Mouse (Mus musculus) cerebellum, adult 2 months (tissue): ENCODE results near the gene Trp53i13. TPM values are rescaled to one million over a fixed set of nuclear protein-coding genes. Genes with fewer than 3 reads are reported as not detected.

Source experiments
- DNase-seq, 2 experiments: peaks; one replicate each; pipeline ENCODE4 v3.0.0; 2021
- H3K27ac ChIP-seq: fragments of 200-500 bp; 2 replicates; pipeline ENCODE4 v1.5.1; 2012; ENCODE audit warnings: low read length, control low read depth, inconsistent platforms; ENCODE audit not compliant: insufficient read depth
- H3K27me3 ChIP-seq: fragments of 200-500 bp; 2 replicates; pipeline ENCODE4 v1.6.1; 2012; ENCODE audit warnings: inconsistent platforms, mild to moderate bottlenecking, low read length, moderate library complexity; ENCODE audit not compliant: control insufficient read depth, insufficient read depth
- H3K4me1 ChIP-seq: fragments of 200-500 bp; 2 replicates; pipeline ENCODE4 v1.6.1; 2011; ENCODE audit warnings: low read length; ENCODE audit not compliant: control insufficient read depth, insufficient read depth
- H3K4me3 ChIP-seq: fragments of 200-500 bp; replicated peaks from 2 replicates; pipeline ENCODE3; 2011; ENCODE audit warnings: mild to moderate bottlenecking, low read depth, low read length, control low read depth; ENCODE audit not compliant: insufficient read depth
- CTCF ChIP-seq: fragments of 200-500 bp; IDR thresholded peaks from 2 replicates; pipeline ENCODE4 v1.5.1; 2011; ENCODE audit warnings: low read depth, mild to moderate bottlenecking, control low read depth, low read length, moderate library complexity, borderline replicate concordance; ENCODE audit not compliant: insufficient read depth
- POLR2A ChIP-seq: fragments of 200-500 bp; IDR thresholded peaks from 2 replicates; pipeline ENCODE4 v1.6.1; 2011; ENCODE audit warnings: low read length, control low read depth, borderline replicate concordance; ENCODE audit not compliant: insufficient read depth
- WGBS: fragments of 180-500 bp; shearing (Covaris S2); methylation state at CpG from one replicate; pipeline ENCODE4 v1.1.7; 2018; 5-methylcytosine and 5-hydroxymethylcytosine counted together
- polyA plus RNA-seq: library from polyadenylated mRNA; depleted of rRNA; stranded (reverse); fragments of >200 nt; gene quantifications from 2 replicates; pipeline ENCODE4 v1.2.3, GENCODE M21; 2012

Trp53i13 gene
- polyA plus RNA-seq, 1 experiment: 11.6 TPM

DNA sequence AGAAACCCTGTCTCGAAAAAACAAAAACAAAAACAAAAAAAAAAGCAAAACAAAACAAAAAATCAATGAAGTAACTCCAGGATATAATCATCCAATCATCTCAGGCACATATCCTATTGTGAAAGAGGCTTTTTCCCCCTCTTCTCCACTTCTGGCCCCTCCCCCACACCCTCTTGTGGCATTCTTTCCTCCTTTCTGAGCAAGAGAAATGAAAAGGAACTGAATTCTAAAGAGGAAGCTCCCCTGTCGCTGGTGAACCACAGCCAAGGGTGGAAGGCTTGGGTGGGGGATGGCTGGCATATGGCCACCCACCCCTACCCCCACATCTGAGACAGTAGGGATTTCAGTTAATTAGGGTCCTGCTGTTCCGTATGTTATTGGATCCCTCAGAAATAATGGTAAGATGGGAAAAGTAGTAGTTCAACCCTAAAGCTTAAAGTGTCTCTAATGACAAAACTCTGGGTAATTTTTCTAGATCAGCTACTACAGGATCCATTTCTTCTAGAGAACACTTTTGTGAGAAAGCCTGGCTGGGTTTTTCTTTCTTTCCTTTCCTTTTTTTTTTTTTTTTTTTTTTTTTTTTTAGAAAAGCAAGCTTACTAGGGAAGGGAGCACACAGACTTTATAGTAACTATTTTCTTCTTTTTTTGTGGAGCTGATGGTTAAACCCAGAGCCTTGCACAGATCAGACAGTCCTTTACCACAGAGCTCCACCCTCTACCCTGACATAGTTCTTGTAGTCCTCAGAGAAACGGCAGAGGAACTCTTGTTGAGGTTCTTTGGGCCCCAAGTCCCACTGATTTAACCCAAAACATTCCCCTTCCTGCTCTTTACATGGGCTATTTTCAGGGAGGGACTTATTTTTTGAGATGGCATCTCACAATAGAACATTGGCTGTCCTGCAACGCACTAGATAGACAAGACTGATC lies 5.1 kb upstream of the Trp53i13 start:
- Histone ChIP-seq H3K27me3 (no peaks in the 10 kb centered on the region), H3K27ac (no peak overlapping the region), H3K4me3 (no peak overlapping the region), H3K4me1 (no peaks in the 10 kb centered on the region)
- WGBS: 50% methylated on average over 5 of the region's 5 CpGs
- DNase-seq: no peak
- TF ChIP-seq CTCF: no peak
- TF ChIP-seq POLR2A: no peak

GRCm38 (mm10) chr11:77519043-77519442 lies 3.3 kb upstream of the Trp53i13 start, which contains the start of gene Gm10392:
Gm10392 (minus strand) TSS chr11:77519198.
- Histone ChIP-seq H3K4me3 (no peak within 1 kb of the TSS), H3K27ac (no peak within 1 kb of the TSS), H3K4me1 (no peaks in the 10 kb centered on the region), H3K27me3 (no peaks in the 10 kb centered on the region)
- 64% methylated on average over 5 of the region's 5 CpGs for WGBS
- TF ChIP-seq POLR2A (no peak), CTCF (no peak)
- no peak for DNase-seq

GRCm38 (mm10) chr11:77518051-77518798 lies 2.4 kb upstream of the Trp53i13 start:
- TF ChIP-seq POLR2A (no peak), CTCF (no peak)
- WGBS: 74% methylated on average over 27 of the region's 27 CpGs
- H3K4me1 ChIP-seq: no peaks in the 10 kb centered on the region
- H3K27me3 ChIP-seq: no peaks in the 10 kb centered on the region
- DNase-seq: no peak
- H3K27ac ChIP-seq: no peak overlapping the region
- no peak overlapping the region for H3K4me3 ChIP-seq

- no peak for DNase-seq
- H3K4me3 ChIP-seq: no peak overlapping the region
- WGBS: 90% methylated on average over 5 of the region's 5 CpGs
- no peak overlapping the region for H3K27ac ChIP-seq
- H3K4me1 ChIP-seq: no peaks in the 10 kb centered on the region
- no peak for TF ChIP-seq CTCF
- no peak for TF ChIP-seq POLR2A
- H3K27me3 ChIP-seq: no peaks in the 10 kb centered on the region
Measured at GRCm38 (mm10) chr11:77516553-77517425, 1.0 kb upstream of the Trp53i13 start.

- TF ChIP-seq CTCF: no peak
- TF ChIP-seq POLR2A: no peak
- peak within 1 kb of the TSS; percentile 46 for H3K4me3 ChIP-seq
- no peaks in the 10 kb centered on the region for H3K27me3 ChIP-seq
- no peak within 1 kb of the TSS for H3K27ac ChIP-seq
- peak; percentile 61 to 63 for DNase-seq
- no peaks in the 10 kb centered on the region for H3K4me1 ChIP-seq
- 1% methylated on average over 72 of the region's 72 CpGs for WGBS
Measured at GRCm38 (mm10) chr11:77514832-77515636, 746 bp downstream of the Trp53i13 start, which contains the start of gene Abhd15. Abhd15 (plus strand) TSS chr11:77515121.

GRCm38 (mm10) chr11:77514281-77514831 lies 1.4 kb downstream of the Trp53i13 start:
- no peak for DNase-seq
- 37% methylated on average over 19 of the region's 19 CpGs for WGBS
- TF ChIP-seq CTCF: no peak
- no peak for TF ChIP-seq POLR2A
- H3K27ac ChIP-seq: no peak overlapping the region
- H3K4me3 ChIP-seq: no peak overlapping the region
- H3K4me1 ChIP-seq: no peaks in the 10 kb centered on the region
- H3K27me3 ChIP-seq: no peaks in the 10 kb centered on the region
